Mouse (Mus musculus) cortical plate, adult 2 months (tissue): Measurements from ENCODE around the gene Angel2.

Experiments used
- CTCF ChIP-seq: fragments of 200-500 bp; IDR thresholded peaks from 2 replicates; pipeline ENCODE4 v1.5.1; 2011; ENCODE audit warnings: mild to moderate bottlenecking, control low read depth, low read length; ENCODE audit not compliant: insufficient read depth; ENCODE audit errors: extremely low read depth
- POLR2A ChIP-seq: fragments of 200-500 bp; IDR thresholded peaks from 2 replicates; pipeline ENCODE4 v1.6.1; 2011; ENCODE audit warnings: mild to moderate bottlenecking, low read length, control low read depth; ENCODE audit not compliant: insufficient read depth; ENCODE audit errors: extremely low read depth

DNA sequence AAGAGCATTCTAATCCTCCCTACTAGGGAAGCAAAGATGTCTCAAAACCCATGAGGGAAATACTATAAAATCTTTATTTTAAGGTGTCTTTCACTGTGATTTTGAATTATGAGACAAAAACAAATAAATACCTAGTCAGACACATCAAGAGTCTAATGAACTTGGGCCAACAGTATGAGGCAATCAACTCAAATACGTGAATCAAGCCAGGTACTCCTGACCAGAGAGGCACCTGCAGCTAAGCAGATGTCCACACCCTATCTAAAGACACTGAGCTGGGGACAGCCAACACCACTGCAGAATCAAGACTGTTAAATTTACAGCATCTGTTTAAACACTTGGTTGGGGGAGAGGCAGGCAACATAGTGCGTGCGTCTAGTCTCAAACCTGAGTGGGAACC is 20.8 kb upstream of the Angel2 start:
- TF ChIP-seq CTCF (no peak), POLR2A (no peak)
